Mouse (Mus musculus) forebrain, embryonic 16.5 days (tissue): ENCODE results near the gene Lcn6. TPM values are rescaled to one million over a fixed set of nuclear protein-coding genes. Genes with fewer than 3 reads are reported as not detected.
"Not testable (repeated sequence)": the region's sequence is repeated elsewhere in the genome, so short reads cannot be mapped to it uniquely, and the experiment has no call there.

Source experiments
- ATAC-seq: fragments of 200-750 bp; cut with Nextera tagmentation; 2 replicates; pipeline ENCODE4 v1.8.0; 2017; ENCODE audit warnings: mild to moderate bottlenecking, moderate library complexity
- H3K27ac ChIP-seq: fragments of 300-500 bp; sonication (generic); 2 replicates; pipeline ENCODE4 v1.5.1; 2014; ENCODE audit warnings: low read length, control low read depth
- H3K27me3 ChIP-seq: fragments of 300-500 bp; sonication (generic); replicated peaks from 2 replicates; pipeline ENCODE4 v1.6.1; 2014; ENCODE audit warnings: low read length; ENCODE audit not compliant: control insufficient read depth, insufficient read depth
- H3K36me3 ChIP-seq: fragments of 300-500 bp; sonication (generic); 2 replicates; pipeline ENCODE4 v1.6.1; 2014; ENCODE audit not compliant: control insufficient read depth, insufficient read depth
- H3K4me1 ChIP-seq: fragments of 300-500 bp; sonication (generic); replicated peaks from 2 replicates; pipeline ENCODE4 v1.6.1; 2014; ENCODE audit warnings: low read length; ENCODE audit not compliant: control insufficient read depth, insufficient read depth
- H3K4me2 ChIP-seq: fragments of 300-500 bp; sonication (generic); 2 replicates; pipeline ENCODE4 v1.6.1; 2014; ENCODE audit warnings: mild to moderate bottlenecking, low read length, control low read depth
- H3K4me3 ChIP-seq: fragments of 300-500 bp; sonication (generic); replicated peaks from 2 replicates; pipeline ENCODE4 v1.5.1; 2014; ENCODE audit warnings: mild to moderate bottlenecking, low read length, control low read depth
- H3K9ac ChIP-seq: fragments of 300-500 bp; sonication (generic); replicated peaks from 2 replicates; pipeline ENCODE4 v1.6.1; 2014; ENCODE audit warnings: low read depth, low read length, control low read depth
- H3K9me3 ChIP-seq: fragments of 300-500 bp; sonication (generic); 2 replicates; pipeline ENCODE4 v1.6.1; 2016; ENCODE audit warnings: low read length; ENCODE audit not compliant: control insufficient read depth
- WGBS: fragments of 180-500 bp; shearing (Covaris S2); extraction: QIAGEN DNeasy Blood & Tissue Kit; methylation state at CpG from one replicate; pipeline ENCODE4 v1.1.7; 2014; 5-methylcytosine and 5-hydroxymethylcytosine counted together
- polyA plus RNA-seq: library from polyadenylated mRNA; unstranded; fragments of >200 nt; fragmentation: Nextera tagmentation; extraction: Ambion mirVana; gene quantifications from 2 replicates; pipeline ENCODE4 v1.2.1, GENCODE M21; 2015

Lcn6 gene
- polyA plus RNA-seq, 1 experiment from 2014 or later: not detected

DNA sequence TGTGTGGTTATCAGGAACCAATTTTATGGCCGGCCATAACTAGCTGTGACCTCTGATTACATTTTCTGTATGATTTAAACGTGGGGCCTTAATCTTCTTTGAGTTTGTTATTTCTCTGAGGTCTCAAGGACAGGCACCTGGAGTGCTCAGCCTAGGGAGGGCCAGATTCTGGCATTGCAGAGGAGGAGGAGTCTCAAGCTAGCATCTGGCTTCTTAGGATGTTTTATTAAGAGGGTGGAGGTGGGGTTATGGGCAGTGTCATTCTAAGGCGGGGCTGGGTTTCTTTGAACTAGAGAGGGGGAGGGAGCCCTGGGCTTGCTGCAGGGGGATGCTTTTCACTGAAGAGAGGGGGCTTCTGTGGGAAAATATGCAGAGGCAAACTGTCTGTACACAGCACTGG, 35.1 kb downstream of the Lcn6 start:
- H3K27ac ChIP-seq, ATAC-seq: not testable (repeated sequence)

GRCm38 (mm10) chr2:25717222-25717621, 40.6 kb downstream of the Lcn6 start:
- no peaks in the 10 kb centered on the region for H3K9me3 ChIP-seq
- H3K27me3 ChIP-seq: no peaks in the 10 kb centered on the region
- no peaks in the 10 kb centered on the region for H3K36me3 ChIP-seq
- H3K4me2 ChIP-seq: no peak overlapping the region
- H3K27ac ChIP-seq: no peak overlapping the region
- no peak overlapping the region for H3K9ac ChIP-seq
- H3K4me1 ChIP-seq: no peaks in the 10 kb centered on the region
- H3K4me3 ChIP-seq: no peak overlapping the region
- no peak for ATAC-seq

More for the DNA sequence above, 35.1 kb downstream of the Lcn6 start:
- WGBS: 31% methylated on average over 3 of the region's 3 CpGs
- H3K36me3 ChIP-seq, H3K4me3 ChIP-seq, H3K9ac ChIP-seq, H3K9me3 ChIP-seq, H3K27me3 ChIP-seq, H3K4me2 ChIP-seq: not testable (repeated sequence)
- H3K4me1 ChIP-seq: peaks cover 19% of the 10 kb centered on the region

Other genes starting within 250 kb of the Lcn6 start
- 12.2 and 14.9 TPM in 2 replicates for gene Abca2, start 248.1 kb upstream of the Lcn6 start, polyA plus RNA-seq
- 2.4 and 4.6 TPM in 2 replicates for gene Clic3, start 219.9 kb upstream of the Lcn6 start, polyA plus RNA-seq
- gene Paxx, start 215.7 kb upstream of the Lcn6 start, polyA plus RNA-seq: 89.2 and 108 TPM in 2 replicates
- gene Ptgds, start 206.7 kb upstream of the Lcn6 start, polyA plus RNA-seq: 212 and 217 TPM in 2 replicates
- gene Lcn12, start 182.9 kb upstream of the Lcn6 start, polyA plus RNA-seq: not detected in 2 replicates
- gene Fbxw5, start 176.0 kb upstream of the Lcn6 start, polyA plus RNA-seq: 133 and 156 TPM in 2 replicates
- gene C8g, start 175.1 kb upstream of the Lcn6 start, polyA plus RNA-seq: 4.4 and 4.5 TPM in 2 replicates
- 26.8 and 29.5 TPM in 2 replicates for gene Traf2, start 129.8 kb upstream of the Lcn6 start, polyA plus RNA-seq
- 327 and 359 TPM in 2 replicates for gene Edf1, start 118.9 kb upstream of the Lcn6 start, polyA plus RNA-seq
- gene Mamdc4, start 101.9 kb upstream of the Lcn6 start, polyA plus RNA-seq: 1.0 and 2.8 TPM in 2 replicates
- gene Phpt1, start 101.6 kb upstream of the Lcn6 start, polyA plus RNA-seq: 141 and 145 TPM in 2 replicates
- 5.8 and 7.7 TPM in 2 replicates for gene Ajm1, start 95.0 kb upstream of the Lcn6 start, polyA plus RNA-seq
- gene Rabl6, start 68.3 kb upstream of the Lcn6 start, polyA plus RNA-seq: 67.5 and 73.6 TPM in 2 replicates
- gene Ccdc183, start 59.1 kb upstream of the Lcn6 start, polyA plus RNA-seq: 0.17 and 0.24 TPM in 2 replicates
- gene Tmem141, start 54.8 kb upstream of the Lcn6 start, polyA plus RNA-seq: 20.6 and 28.9 TPM in 2 replicates
- 2.3 and 4.1 TPM in 2 replicates for gene Fcna, start 48.8 kb upstream of the Lcn6 start, polyA plus RNA-seq
- gene Lcn8, start 23.7 kb upstream of the Lcn6 start, polyA plus RNA-seq: not detected in 2 replicates
- gene Lcn5, start 18.8 kb upstream of the Lcn6 start, polyA plus RNA-seq: not detected in 2 replicates
- gene Lcn10, start 5.9 kb downstream of the Lcn6 start, polyA plus RNA-seq: not detected in 2 replicates
- not detected in 2 replicates for gene Obp2a, start 23.3 kb downstream of the Lcn6 start, polyA plus RNA-seq
- 105 and 127 TPM in 2 replicates for gene Bmyc, start 30.0 kb downstream of the Lcn6 start, polyA plus RNA-seq
- gene Obp2b, start 60.2 kb downstream of the Lcn6 start, polyA plus RNA-seq: not detected in 2 replicates
- not detected in 2 replicates for gene Lcn3, start 88.8 kb downstream of the Lcn6 start, polyA plus RNA-seq
- not detected in 2 replicates for gene Lcn11, start 100.2 kb downstream of the Lcn6 start, polyA plus RNA-seq
- not detected in 2 replicates for gene Gm13539, start 105.5 kb downstream of the Lcn6 start, polyA plus RNA-seq
- not detected in 2 replicates for gene Glt6d1, start 139.1 kb downstream of the Lcn6 start, polyA plus RNA-seq
- gene Lcn9, start 146.4 kb downstream of the Lcn6 start, polyA plus RNA-seq: not detected in 2 replicates
- gene Sohlh1, start 170.5 kb downstream of the Lcn6 start, polyA plus RNA-seq: not detected in 2 replicates
- 6.0 and 13.3 TPM in 2 replicates for gene Kcnt1, start 186.9 kb downstream of the Lcn6 start, polyA plus RNA-seq